ENCODE assay signal across 31 mouse cellular contexts in genomic region chr5:32720416-32720815, GRCm38 (mm10).
DNase-seq lines count a peak whose midpoint lies in the region; ATAC-seq and TF ChIP-seq lines count a peak whose summit lies in the region.
"Had no signal": no experiment of that assay in that cellular context is flagged by ENCODE, and none has a peak within 500 bp of the region (broad histone marks: within the 10 kb centered on the region; RNA-seq: fewer than 3 reads in every experiment).

No protein-coding gene starts in this region.

- no peaks in the 10 kb centered on the region for H3K36me3 ChIP-seq in heart, adult 2 months (ENCODE audit: control insufficient read depth, insufficient read depth, low read length)
- H3K36me3 ChIP-seq in liver, embryonic 11.5 days (ENCODE audit: control insufficient read depth, insufficient read depth, low read length), result no peaks in the 10 kb centered on the region
- no peaks in the 10 kb centered on the region for H3K36me3 ChIP-seq in liver, embryonic 12.5 days
- no peaks in the 10 kb centered on the region for H3K36me3 ChIP-seq in liver, postnatal 0 days (replicated peaks; ENCODE audit: insufficient read depth, low read length)
- H3K36me3 ChIP-seq: embryonic facial prominence, embryonic 13.5 days; forebrain, embryonic 12.5 days; forebrain, embryonic 15.5 days; G1E; heart, embryonic 12.5 days; heart, embryonic 15.5 days; hindbrain, embryonic 10.5 days had no signal

- H3K9ac ChIP-seq in heart, adult 2 months (ENCODE audit: low read depth, low read length), result no peak overlapping the region
- no peak overlapping the region for H3K9ac ChIP-seq in liver, embryonic 11.5 days (ENCODE audit: low read depth, low read length)
- H3K9ac ChIP-seq in liver, embryonic 12.5 days, result no peak overlapping the region
- H3K9ac ChIP-seq in liver, postnatal 0 days (replicated peaks), result no peak overlapping the region
- H3K9ac ChIP-seq: embryonic facial prominence, embryonic 13.5 days; forebrain, embryonic 12.5 days; forebrain, embryonic 15.5 days; heart, embryonic 12.5 days; heart, embryonic 15.5 days; hindbrain, embryonic 14.5 days had no signal

- intact Hi-C loops in heart, adult 2 months (cut with DNase I), result no loop called here

- no peak for TF ChIP-seq CTCF in heart, adult 2 months (IDR thresholded peaks at IDR 0.05)
- TF ChIP-seq CTCF in bone marrow, adult 2 months (IDR thresholded peaks at IDR 0.05; ENCODE audit: control insufficient read depth, insufficient read depth, low read length), result no peak
- TF ChIP-seq CTCF in liver, postnatal 0 days (IDR thresholded peaks at IDR 0.05; ENCODE audit: low read depth), result no peak

- TF ChIP-seq POLR2A in heart, adult 2 months (IDR thresholded peaks at IDR 0.05; ENCODE audit: insufficient read depth, low read depth, low read length), result no peak
- TF ChIP-seq POLR2A in bone marrow, adult 2 months (IDR thresholded peaks at IDR 0.05; ENCODE audit: borderline replicate concordance, control insufficient read depth, low read depth, low read length), result no peak

- no peak overlapping the region for H3K4me3 ChIP-seq in heart, adult 2 months
- no peak overlapping the region for H3K4me3 ChIP-seq in liver, embryonic 11.5 days (ENCODE audit: low read depth, low read length)
- H3K4me3 ChIP-seq in liver, embryonic 12.5 days, result no peak overlapping the region
- no peak overlapping the region for H3K4me3 ChIP-seq in bone marrow, adult 2 months (replicated peaks; ENCODE audit: control insufficient read depth, low read depth, low read length)
- H3K4me3 ChIP-seq in liver, postnatal 0 days (ENCODE audit: low read depth, low read length), result no peak overlapping the region
- H3K4me3 ChIP-seq: embryonic facial prominence, embryonic 13.5 days; erythroblast, embryonic 14.5 days; forebrain, embryonic 12.5 days; forebrain, embryonic 15.5 days; heart, embryonic 12.5 days; heart, embryonic 15.5 days; hindbrain, embryonic 10.5 days had no signal

- no peaks in the 10 kb centered on the region for H3K4me1 ChIP-seq in heart, adult 2 months (ENCODE audit: control insufficient read depth, insufficient read depth, low read length)
- H3K4me1 ChIP-seq in liver, embryonic 11.5 days (replicated peaks; ENCODE audit: control insufficient read depth, insufficient read depth, low read length), result no peaks in the 10 kb centered on the region
- peaks cover 3% of the 10 kb centered on the region; the same call in 1 of the 2 replicates for H3K4me1 ChIP-seq in liver, embryonic 12.5 days
- H3K4me1 ChIP-seq in bone marrow, adult 2 months (ENCODE audit: control insufficient read depth, insufficient read depth, low read length), result peaks cover 2% of the 10 kb centered on the region; the same call in 1 of the 2 replicates
- peaks cover 10% of the 10 kb centered on the region; the same call in 1 of the 2 replicates for H3K4me1 ChIP-seq in liver, postnatal 0 days (ENCODE audit: insufficient read depth)
- H3K4me1 ChIP-seq: embryonic facial prominence, embryonic 13.5 days; forebrain, embryonic 12.5 days; forebrain, embryonic 15.5 days; heart, embryonic 15.5 days had no signal

- ATAC-seq in liver, embryonic 11.5 days (replicated peaks; ENCODE audit: low FRiP score), result no peak
- ATAC-seq in liver, embryonic 12.5 days, result no peak
- no peak for ATAC-seq in liver, postnatal 0 days
- ATAC-seq: forebrain, embryonic 15.5 days; hindbrain, postnatal 0 days; intestine, postnatal 0 days; Patski had no signal

- no peak for TF ChIP-seq EP300 in heart, adult 2 months (IDR thresholded peaks at IDR 0.05; ENCODE audit: insufficient read depth, low read depth, low read length)
- no peak for TF ChIP-seq EP300 in liver, postnatal 0 days (IDR thresholded peaks at IDR 0.05; ENCODE audit: low read depth)

- peak; percentile 75 for DNase-seq in heart, adult 11 months
- no peak for DNase-seq in heart, adult 2 months
- peak; percentile 21 for DNase-seq in liver, embryonic 11.5 days (ENCODE audit: low spot score)
- DNase-seq in liver, postnatal 0 days, result peak; percentile 10
- DNase-seq in kidney, postnatal 10 days, result no peak
- DNase-seq: adrenal gland, adult 8-10 months; adrenal gland, postnatal 36 days; B cell, adult 2 months; cerebellum, adult 11 months; cerebellum, adult 2 months; cerebellum, adult 9-11 months; cerebellum, postnatal 25 days; gastrocnemius, postnatal 10 days; heart, adult 18-20 months; heart, postnatal 10 days; heart, postnatal 36 days had no signal

- H3K9me3 ChIP-seq in liver, embryonic 11.5 days (ENCODE audit: control insufficient read depth, low read length), result no peaks in the 10 kb centered on the region
- no peaks in the 10 kb centered on the region for H3K9me3 ChIP-seq in liver, embryonic 12.5 days (replicated peaks)
- no peaks in the 10 kb centered on the region for H3K9me3 ChIP-seq in liver, postnatal 0 days (ENCODE audit: low read length)
- H3K9me3 ChIP-seq: embryonic facial prominence, embryonic 13.5 days; G1E; heart, embryonic 12.5 days; heart, embryonic 15.5 days had no signal

- H3K27ac ChIP-seq in heart, adult 2 months, result no peak overlapping the region
- no peak overlapping the region for H3K27ac ChIP-seq in liver, embryonic 11.5 days (ENCODE audit: low read depth, low read length)
- no peak overlapping the region for H3K27ac ChIP-seq in liver, embryonic 12.5 days
- peak overlapping the region; percentile 24; the same call in 1 of the 2 replicates for H3K27ac ChIP-seq in bone marrow, adult 2 months (ENCODE audit: control insufficient read depth, insufficient read depth, low read depth, low read length, poor library complexity)
- H3K27ac ChIP-seq in liver, postnatal 0 days (ENCODE audit: low read depth), result peak overlapping the region; percentile 22; the same call in 1 of the 2 replicates
- H3K27ac ChIP-seq: embryonic facial prominence, embryonic 13.5 days; forebrain, embryonic 12.5 days; forebrain, embryonic 15.5 days; heart, embryonic 15.5 days; hindbrain, embryonic 10.5 days; hindbrain, embryonic 14.5 days; hindbrain, postnatal 0 days had no signal

- H3K79me2 ChIP-seq in heart, adult 2 months (replicated peaks; ENCODE audit: control insufficient read depth, insufficient read depth, low read length), result no peaks in the 10 kb centered on the region

- WGBS in heart, adult 2 months, result 80% methylated on average over 9 of the region's 9 CpGs
- WGBS in liver, embryonic 11.5 days, result 82% methylated on average over 9 of the region's 9 CpGs
- 76% methylated on average over 9 of the region's 9 CpGs for WGBS in liver, embryonic 12.5 days (ENCODE audit: insufficient replicate concordance)
- 61% methylated on average over 9 of the region's 9 CpGs for WGBS in bone marrow, adult 2 months
- WGBS in liver, postnatal 0 days (ENCODE audit: insufficient replicate concordance), result 72% methylated on average over 9 of the region's 9 CpGs

- H3K4me2 ChIP-seq in liver, embryonic 11.5 days, result no peak overlapping the region
- no peak overlapping the region for H3K4me2 ChIP-seq in liver, embryonic 12.5 days
- H3K4me2 ChIP-seq in liver, postnatal 0 days (ENCODE audit: low read depth, low read length), result no peak overlapping the region
- H3K4me2 ChIP-seq: embryonic facial prominence, embryonic 13.5 days; forebrain, embryonic 12.5 days; forebrain, embryonic 15.5 days; heart, embryonic 12.5 days; heart, embryonic 15.5 days; hindbrain, embryonic 14.5 days had no signal

- H3K27me3 ChIP-seq in heart, adult 2 months (ENCODE audit: control insufficient read depth, insufficient read depth, low read length), result no peaks in the 10 kb centered on the region
- H3K27me3 ChIP-seq in liver, embryonic 11.5 days (replicated peaks; ENCODE audit: control insufficient read depth, insufficient read depth, low read length), result no peaks in the 10 kb centered on the region
- no peaks in the 10 kb centered on the region for H3K27me3 ChIP-seq in liver, embryonic 12.5 days (replicated peaks)
- no peaks in the 10 kb centered on the region for H3K27me3 ChIP-seq in liver, postnatal 0 days (ENCODE audit: insufficient read depth, low read length)
- H3K27me3 ChIP-seq: CH12.LX; embryonic facial prominence, embryonic 13.5 days; forebrain, embryonic 12.5 days; forebrain, embryonic 15.5 days; heart, embryonic 12.5 days; heart, embryonic 15.5 days; Patski had no signal

Comparison
In these comparisons a context has a peak if more than half of its experiments do, and no peak if none do; other contexts are left out.
1. DNase-seq: peak in heart, adult 11 months (single experiment), liver, embryonic 11.5 days (single experiment) and liver, postnatal 0 days (single experiment); none in heart, adult 2 months (0 of 2) and kidney, postnatal 10 days (single experiment).
2. H3K27ac ChIP-seq: peak in bone marrow, adult 2 months (single experiment) and liver, postnatal 0 days (single experiment); none in heart, adult 2 months (single experiment), liver, embryonic 11.5 days (single experiment) and liver, embryonic 12.5 days (single experiment).